Mouse (Mus musculus) lung, postnatal 0 days (tissue): ENCODE data around the gene Dmrta1.

ENCODE experiments used
- CTCF ChIP-seq: IDR thresholded peaks from 2 replicates; pipeline ENCODE4 v1.5.1; 2016; ENCODE audit warnings: antibody characterized with exemption, mild to moderate bottlenecking
- EP300 ChIP-seq: IDR thresholded peaks from 2 replicates; pipeline ENCODE4 v1.6.1; 2016; ENCODE audit warnings: antibody characterized with exemption, mild to moderate bottlenecking, control low read depth

- TF ChIP-seq CTCF (no peak), EP300 (no peak)
These were observed 4.5 kb upstream of the Dmrta1 start for GRCm38 (mm10) chr4:89674711-89675110.
